Mouse (Mus musculus) midbrain, embryonic 14.5 days (tissue): ENCODE measurements around the gene Ccdc85b. TPM values are rescaled to one million over a fixed set of nuclear protein-coding genes. Genes with fewer than 3 reads are reported as not detected.
A peak's percentile ranks its signal among the peaks of the same experiment; 100 is the strongest.

ENCODE experiments used
- ATAC-seq: fragments of 200-750 bp; cut with Nextera tagmentation; 2 replicates; pipeline ENCODE4 v1.8.0; 2017; ENCODE audit warnings: moderate number of reproducible peaks, moderate library complexity; ENCODE audit not compliant: low FRiP score, low TSS enrichment
- DNase-seq: peaks from one replicate; pipeline ENCODE4 v3.0.0-alpha.2; 2015
- H3K27ac ChIP-seq: fragments of 300-500 bp; sonication (generic); replicated peaks from 2 replicates; pipeline ENCODE4 v1.5.1; 2014; ENCODE audit warnings: mild to moderate bottlenecking, low read depth, low read length, moderate library complexity
- H3K27me3 ChIP-seq: fragments of 300-500 bp; sonication (generic); 2 replicates; pipeline ENCODE4 v1.6.1; 2014; ENCODE audit warnings: low read length, control low read depth, mixed read lengths; ENCODE audit not compliant: control insufficient read depth, insufficient read depth
- H3K36me3 ChIP-seq: fragments of 300-500 bp; sonication (generic); 2 replicates; pipeline ENCODE4 v1.6.1; 2014; ENCODE audit warnings: low read length, control low read depth; ENCODE audit not compliant: control insufficient read depth, insufficient read depth
- H3K4me1 ChIP-seq: fragments of 300-500 bp; sonication (generic); 2 replicates; pipeline ENCODE4 v1.6.1; 2014; ENCODE audit warnings: mild to moderate bottlenecking, antibody characterized with exemption, low read length, control low read depth; ENCODE audit not compliant: control insufficient read depth, insufficient read depth
- H3K4me2 ChIP-seq: fragments of 300-500 bp; sonication (generic); 2 replicates; pipeline ENCODE4 v1.6.1; 2014; ENCODE audit warnings: mild to moderate bottlenecking, low read length, moderate library complexity
- H3K4me3 ChIP-seq: fragments of 300-500 bp; sonication (generic); replicated peaks from 2 replicates; pipeline ENCODE4 v1.5.1; 2014; ENCODE audit warnings: low read depth, low read length
- H3K9ac ChIP-seq: fragments of 300-500 bp; sonication (generic); replicated peaks from 2 replicates; pipeline ENCODE4 v1.6.1; 2014; ENCODE audit warnings: mild to moderate bottlenecking, low read length, moderate library complexity
- H3K9me3 ChIP-seq: fragments of 300-500 bp; sonication (generic); 2 replicates; pipeline ENCODE4 v1.6.1; 2016; ENCODE audit warnings: low read length, control low read depth, mixed read lengths; ENCODE audit not compliant: control insufficient read depth
- WGBS: fragments of 180-500 bp; shearing (Covaris S2); extraction: QIAGEN DNeasy Blood & Tissue Kit; methylation state at CpG from one replicate; pipeline ENCODE4 v1.1.7; 2014; 5-methylcytosine and 5-hydroxymethylcytosine counted together
- polyA plus RNA-seq: library from polyadenylated mRNA; unstranded; fragments of >200 nt; fragmentation: Nextera tagmentation; extraction: Ambion mirVana; gene quantifications from 2 replicates; pipeline ENCODE4 v1.2.1, GENCODE M21; 2014

The Ccdc85b gene
- polyA plus RNA-seq, 1 experiment from 2014 or later = 7.6 TPM

DNA sequence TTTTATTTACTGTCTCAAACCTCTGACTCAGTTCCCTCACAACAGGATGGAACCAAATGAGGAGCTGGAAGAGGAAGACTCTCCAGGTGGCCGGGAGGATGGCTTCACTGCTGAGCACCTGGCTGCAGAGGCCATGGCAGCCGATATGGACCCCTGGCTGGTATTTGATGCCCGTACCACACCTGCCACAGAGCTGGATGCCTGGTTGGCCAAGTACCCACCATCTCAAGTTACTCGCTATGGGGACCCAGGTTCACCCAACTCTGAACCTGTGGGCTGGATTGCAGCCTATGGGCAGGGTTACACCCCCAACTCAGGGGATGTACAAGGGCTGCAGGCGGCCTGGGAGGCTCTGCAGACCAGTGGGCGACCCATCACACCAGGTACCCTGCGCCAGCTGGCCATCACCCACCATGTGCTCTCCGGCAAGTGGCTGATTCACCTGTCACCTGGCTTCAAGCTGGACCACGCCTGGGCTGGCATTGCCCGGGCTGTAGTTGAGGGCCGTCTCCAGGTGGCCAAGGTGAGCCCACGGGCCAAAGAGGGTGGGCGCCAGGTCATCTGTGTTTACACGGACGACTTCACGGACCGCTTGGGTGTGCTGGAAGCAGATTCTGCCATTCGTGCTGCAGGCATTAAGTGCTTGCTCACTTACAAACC is 31.7 kb downstream of the Ccdc85b start:
- WGBS = 92% methylated on average over 18 of the region's 18 CpGs
- no peaks in the 10 kb centered on the region for H3K9me3 ChIP-seq
- H3K27me3 ChIP-seq = no peaks in the 10 kb centered on the region
- peak overlapping the region; percentile 84 for H3K4me2 ChIP-seq
- no peak for ATAC-seq
- peak overlapping the region; percentile 90; the same call in 1 of the 2 replicates for H3K27ac ChIP-seq
- peak overlapping the region; percentile 90 for H3K9ac ChIP-seq
- no peak for DNase-seq
- peaks cover 44% of the 10 kb centered on the region for H3K36me3 ChIP-seq
- peaks cover 29% of the 10 kb centered on the region for H3K4me1 ChIP-seq
- H3K4me3 ChIP-seq = peak overlapping the region; percentile 81

DNA sequence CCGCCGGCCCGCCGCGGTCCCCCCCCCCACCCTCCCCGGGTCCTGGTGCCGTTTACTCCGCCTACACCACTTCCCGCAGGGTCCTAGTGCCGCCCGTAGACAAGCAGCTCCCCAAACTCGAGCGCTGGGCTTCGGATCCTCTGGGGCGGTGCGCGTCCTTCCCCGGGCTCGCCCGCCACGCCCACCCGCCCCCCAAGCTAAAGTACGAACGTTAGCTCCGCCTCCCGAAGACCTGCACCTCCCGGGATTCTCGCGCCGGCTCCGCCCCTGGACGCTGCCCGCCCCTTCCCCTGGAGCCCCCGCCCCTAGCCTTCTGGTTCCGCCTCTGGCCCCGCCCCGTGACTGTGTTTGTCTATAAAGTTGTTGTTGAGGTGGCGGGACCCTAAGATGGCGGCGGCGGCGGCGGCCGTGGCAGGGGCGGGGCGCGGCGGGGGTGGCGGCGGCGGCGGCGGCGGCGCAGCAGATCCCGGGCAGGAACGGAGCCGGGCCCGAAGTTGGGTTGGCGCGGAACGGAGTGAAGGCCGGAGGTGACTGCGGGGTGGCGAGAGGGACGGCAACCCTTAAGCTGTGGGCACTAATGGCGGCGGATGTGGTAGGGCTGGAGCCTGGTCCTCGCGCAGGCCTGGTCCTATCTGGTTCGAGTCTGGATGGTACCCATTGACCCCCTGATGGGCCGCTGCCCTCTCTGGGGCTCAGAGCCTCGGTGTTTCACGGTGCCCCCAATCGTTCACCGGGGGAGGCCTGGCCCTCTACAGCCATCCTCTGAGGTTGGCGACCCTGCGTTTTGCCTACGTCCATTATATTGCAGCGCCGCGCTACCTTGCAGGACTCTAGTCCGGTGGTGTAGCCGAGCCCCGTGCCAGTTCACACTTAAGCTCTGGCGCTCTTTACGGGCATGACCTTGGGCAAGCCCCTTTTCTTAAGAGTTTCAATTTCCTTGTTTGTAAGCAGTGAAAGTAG is 32.6 kb downstream of the Ccdc85b start, which contains the start of the genes Drap1 and AI837181:
Gene Drap1, minus strand, starts transcription at position 198 of the 960 bp plus-strand sequence.
Gene AI837181, plus strand, starts transcription at position 363 of the 960 bp plus-strand sequence.
- Histone ChIP-seq H3K9me3 (no peaks in the 10 kb centered on the region), H3K9ac (peak within 1 kb of the TSS; percentile 90), H3K27ac (peak within 1 kb of the TSS; percentile 90), H3K4me1 (peaks cover 29% of the 10 kb centered on the region), H3K4me2 (peak within 1 kb of the TSS; percentile 88), H3K36me3 (peaks cover 54% of the 10 kb centered on the region), H3K27me3 (no peaks in the 10 kb centered on the region), H3K4me3 (peak within 1 kb of the TSS; percentile 81)
- WGBS = under 1% methylated on average over 82 of the region's 87 CpGs
- DNase-seq (peak; percentile 99), ATAC-seq (peak; percentile 91)

DNA sequence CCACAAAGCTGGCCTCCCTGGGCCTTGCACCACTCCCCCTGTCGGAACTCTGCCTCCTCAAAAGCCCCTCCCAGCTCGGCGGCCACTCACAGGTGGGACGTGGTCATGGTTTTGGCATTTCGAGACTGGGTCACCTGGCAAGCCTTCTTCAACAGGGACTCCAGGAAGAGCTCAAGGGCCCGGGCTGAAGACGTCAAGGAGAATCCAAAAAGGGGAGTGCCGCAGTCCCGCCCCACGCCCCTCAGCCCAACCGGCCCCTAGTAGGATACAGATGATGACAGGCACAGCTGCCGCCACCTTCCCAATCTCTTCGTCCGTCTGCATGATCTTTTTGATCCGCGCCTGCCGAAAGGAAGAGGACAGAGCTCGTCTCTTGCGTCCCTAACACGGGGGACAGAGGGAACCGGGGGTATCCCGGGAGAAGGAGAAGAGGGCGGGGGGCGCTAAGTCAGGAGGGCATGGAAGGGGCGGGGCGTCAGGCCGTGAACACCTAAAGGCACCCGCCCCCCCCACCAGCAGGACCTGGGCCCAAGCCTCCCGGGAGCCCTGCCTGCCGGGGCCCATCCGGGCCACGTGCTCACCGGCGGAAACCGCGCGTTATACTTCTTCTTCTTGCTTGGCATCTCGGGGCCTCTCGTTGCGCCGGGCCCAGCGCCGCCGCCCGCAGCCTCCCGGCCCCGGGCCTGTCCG is 33.5 kb downstream of the Ccdc85b start:
- H3K4me3 ChIP-seq = peak overlapping the region; percentile 81
- peak; percentile 64 for ATAC-seq
- H3K27me3 ChIP-seq = no peaks in the 10 kb centered on the region
- H3K27ac ChIP-seq = peak overlapping the region; percentile 86
- H3K4me2 ChIP-seq = peak overlapping the region; percentile 88
- peak overlapping the region; percentile 77 for H3K9ac ChIP-seq
- peaks cover 29% of the 10 kb centered on the region for H3K4me1 ChIP-seq
- peak; percentile 81 for DNase-seq
- H3K36me3 ChIP-seq = peaks cover 56% of the 10 kb centered on the region
- WGBS = under 1% methylated on average over 47 of the region's 48 CpGs
- no peaks in the 10 kb centered on the region for H3K9me3 ChIP-seq

DNA sequence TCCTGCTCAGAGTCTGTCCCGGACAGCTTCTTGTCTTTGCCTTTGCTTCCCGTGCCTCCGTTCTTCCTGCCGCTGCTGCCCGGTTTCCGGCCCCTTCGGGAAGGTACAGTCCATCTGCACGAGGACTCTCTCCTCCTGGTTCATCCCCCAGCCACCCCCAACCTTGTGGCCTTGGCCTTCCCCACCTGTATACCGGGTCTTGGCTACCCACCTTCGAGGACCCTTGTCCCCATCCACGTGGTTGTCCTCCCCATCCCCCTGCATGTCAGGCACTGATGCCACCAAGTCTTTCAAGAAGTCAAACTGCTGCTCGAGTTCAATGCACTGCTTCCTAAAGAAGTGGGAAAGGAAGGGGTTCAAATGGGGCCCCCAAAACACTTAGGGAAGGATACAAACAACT is 34.1 kb downstream of the Ccdc85b start:
- peak overlapping the region; percentile 77 for H3K9ac ChIP-seq
- DNase-seq = no peak
- H3K9me3 ChIP-seq = no peaks in the 10 kb centered on the region
- ATAC-seq = no peak
- peaks cover 58% of the 10 kb centered on the region for H3K36me3 ChIP-seq
- H3K27me3 ChIP-seq = no peaks in the 10 kb centered on the region
- H3K4me2 ChIP-seq = peak overlapping the region; percentile 88
- H3K4me3 ChIP-seq = peak overlapping the region; percentile 81
- peaks cover 29% of the 10 kb centered on the region for H3K4me1 ChIP-seq
- H3K27ac ChIP-seq = no peak overlapping the region
- 66% methylated on average over 12 of the region's 12 CpGs for WGBS

DNA sequence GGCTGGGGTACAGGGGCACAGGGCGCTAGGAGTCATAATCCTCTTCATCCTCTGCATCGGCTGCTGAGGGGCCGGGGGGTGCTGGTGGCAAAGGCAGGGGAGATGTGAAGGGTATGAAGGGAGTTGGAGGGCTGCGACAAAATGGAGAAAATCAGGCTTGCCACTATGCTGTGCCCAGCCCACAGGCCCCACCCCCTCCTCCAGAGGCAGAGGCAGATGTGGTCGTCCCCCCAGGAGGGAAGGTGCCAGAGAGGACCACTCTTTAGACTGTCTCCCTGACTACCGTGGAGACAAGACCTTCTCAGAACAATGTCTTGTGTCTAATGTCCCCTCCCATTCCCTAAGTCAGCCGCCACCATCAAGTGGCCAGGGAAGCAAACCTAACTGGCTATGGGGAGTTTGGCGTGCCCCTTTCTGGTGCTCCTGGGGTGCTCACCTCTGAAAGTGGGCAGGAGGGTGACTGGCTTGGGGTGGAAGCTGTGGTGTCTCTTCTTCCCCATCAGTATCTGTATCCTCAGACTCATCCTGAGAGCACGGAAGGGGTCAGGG is 34.7 kb downstream of the Ccdc85b start:
- no peak for ATAC-seq
- Histone ChIP-seq H3K4me1 (peaks cover 29% of the 10 kb centered on the region), H3K4me3 (peak overlapping the region; percentile 81), H3K27me3 (no peaks in the 10 kb centered on the region), H3K4me2 (peak overlapping the region; percentile 88), H3K9ac (no peak overlapping the region; the same call in 1 of the 2 replicates), H3K27ac (no peak overlapping the region), H3K9me3 (no peaks in the 10 kb centered on the region), H3K36me3 (peaks cover 59% of the 10 kb centered on the region)
- WGBS = 65% methylated on average over 9 of the region's 9 CpGs
- no peak for DNase-seq

DNA sequence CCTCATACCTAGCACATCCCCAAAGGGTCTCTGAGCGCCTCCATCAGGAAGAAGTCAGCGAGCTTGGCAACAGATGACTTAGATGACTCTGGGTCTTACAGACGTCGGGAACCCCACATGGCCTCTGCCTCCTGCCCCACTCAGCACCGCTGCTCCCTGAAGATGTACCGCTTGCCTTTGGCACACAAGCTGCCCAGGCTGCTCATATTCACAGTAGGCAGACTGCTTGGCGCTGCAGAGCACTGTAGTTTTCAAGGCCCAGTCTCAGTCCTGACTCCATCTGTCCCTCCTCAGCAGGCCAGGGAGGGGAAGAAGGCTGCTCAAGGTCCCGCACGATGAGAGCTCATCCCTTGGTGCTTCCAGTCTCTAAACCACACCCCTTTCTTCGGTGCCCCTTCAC is 35.4 kb downstream of the Ccdc85b start:
- no peak for DNase-seq

DNA sequence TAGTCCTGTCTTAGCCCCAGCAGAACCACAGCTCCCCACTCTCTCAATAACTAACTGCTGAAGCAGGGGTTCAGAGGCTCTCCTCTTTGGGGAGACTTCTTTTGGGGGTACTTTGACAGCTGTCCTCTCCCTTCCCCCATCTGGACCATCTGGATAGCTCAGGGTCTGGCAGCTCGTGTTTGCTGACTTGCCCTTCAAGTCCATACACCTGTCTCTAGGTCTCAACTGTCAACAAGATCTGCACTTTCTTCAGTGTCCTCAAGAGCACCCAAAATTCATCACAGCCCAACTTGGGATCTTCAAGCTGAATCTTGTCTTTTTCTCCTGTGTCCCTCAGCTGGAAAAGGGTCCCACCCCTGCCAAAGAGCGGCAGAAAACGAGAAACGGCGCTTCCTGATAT is 35.9 kb downstream of the Ccdc85b start:
- no peak overlapping the region for H3K4me3 ChIP-seq
- no peak overlapping the region for H3K4me2 ChIP-seq
- H3K9ac ChIP-seq = no peak overlapping the region
- WGBS = 91% methylated on average over 5 of the region's 5 CpGs
- no peaks in the 10 kb centered on the region for H3K27me3 ChIP-seq
- ATAC-seq = no peak
- H3K27ac ChIP-seq = no peak overlapping the region
- peaks cover 56% of the 10 kb centered on the region for H3K36me3 ChIP-seq
- H3K4me1 ChIP-seq = peaks cover 24% of the 10 kb centered on the region
- no peaks in the 10 kb centered on the region for H3K9me3 ChIP-seq
- DNase-seq = no peak

More for the DNA sequence above, 35.4 kb downstream of the Ccdc85b start:
- 88% methylated on average over 10 of the region's 10 CpGs for WGBS
- Histone ChIP-seq H3K27ac (no peak overlapping the region), H3K9ac (no peak overlapping the region), H3K4me3 (no peak overlapping the region), H3K4me1 (peaks cover 29% of the 10 kb centered on the region), H3K4me2 (no peak overlapping the region), H3K36me3 (peaks cover 61% of the 10 kb centered on the region), H3K9me3 (no peaks in the 10 kb centered on the region), H3K27me3 (no peaks in the 10 kb centered on the region)
- no peak for ATAC-seq

DNA sequence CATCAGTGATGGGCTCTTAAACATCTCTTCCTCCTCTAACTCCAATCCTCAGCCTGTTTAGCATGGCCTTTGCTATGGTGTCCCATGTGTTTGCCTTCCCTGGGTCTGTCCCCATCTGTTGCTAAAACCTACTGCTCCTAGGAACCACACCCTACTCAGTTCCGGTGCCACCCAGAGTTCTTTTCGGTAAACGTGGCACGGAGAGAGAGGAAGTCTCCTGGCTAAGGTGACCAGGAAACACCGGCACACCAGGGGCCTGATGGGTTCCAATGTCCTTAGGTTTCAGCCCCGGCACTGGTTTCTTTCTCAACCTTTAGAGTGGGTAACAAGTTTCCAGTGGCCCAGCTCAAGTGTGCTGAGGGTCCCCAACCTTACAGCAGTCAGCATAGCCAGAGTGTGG is 37.1 kb downstream of the Ccdc85b start:
- H3K27me3 ChIP-seq = no peaks in the 10 kb centered on the region
- H3K4me2 ChIP-seq = no peak overlapping the region
- WGBS = 94% methylated on average over 6 of the region's 6 CpGs

More for the DNA sequence above, 37.1 kb downstream of the Ccdc85b start:
- peaks cover 48% of the 10 kb centered on the region for H3K36me3 ChIP-seq
- DNase-seq (no peak), ATAC-seq (no peak)
- no peak overlapping the region for H3K27ac ChIP-seq
- H3K4me1 ChIP-seq = peaks cover 13% of the 10 kb centered on the region
- H3K9me3 ChIP-seq = no peaks in the 10 kb centered on the region
- no peak overlapping the region for H3K9ac ChIP-seq
- H3K4me3 ChIP-seq = no peak overlapping the region
